Mouse (Mus musculus): ENCODE measurements around the gene Prss1.
"Not testable (repeated sequence)": the region's sequence is repeated elsewhere in the genome, so short reads cannot be mapped to it uniquely, and the experiment has no call there.

The Prss1 gene

GRCm38 (mm10) chr6:41458632-41459031 lies at the start of gene Prss1:
Prss1 (plus strand) TSS chr6:41458932.
- not testable (repeated sequence) for DNase-seq

- not testable (repeated sequence) for DNase-seq
Measured at GRCm38 (mm10) chr6:41442261-41442660, 16.5 kb upstream of the Prss1 start.

GRCm38 (mm10) chr6:41446045-41446444 lies 12.7 kb upstream of the Prss1 start, which contains the start of gene Gm10334:
Gm10334 (minus strand) TSS chr6:41446145.
- DNase-seq = not testable (repeated sequence)

- no peak for DNase-seq
Measured at GRCm38 (mm10) chr6:41499374-41499773, 40.6 kb downstream of the Prss1 start.

GRCm38 (mm10) chr6:41504915-41505314 lies 46.2 kb downstream of the Prss1 start:
- no peak for DNase-seq

- DNase-seq = no peak
Measured at GRCm38 (mm10) chr6:41505323-41505722, 46.6 kb downstream of the Prss1 start.

Data from spleen, adult 18-20 months (tissue).